Mouse (Mus musculus): ENCODE results near the gene Ap2s1.

DNA sequence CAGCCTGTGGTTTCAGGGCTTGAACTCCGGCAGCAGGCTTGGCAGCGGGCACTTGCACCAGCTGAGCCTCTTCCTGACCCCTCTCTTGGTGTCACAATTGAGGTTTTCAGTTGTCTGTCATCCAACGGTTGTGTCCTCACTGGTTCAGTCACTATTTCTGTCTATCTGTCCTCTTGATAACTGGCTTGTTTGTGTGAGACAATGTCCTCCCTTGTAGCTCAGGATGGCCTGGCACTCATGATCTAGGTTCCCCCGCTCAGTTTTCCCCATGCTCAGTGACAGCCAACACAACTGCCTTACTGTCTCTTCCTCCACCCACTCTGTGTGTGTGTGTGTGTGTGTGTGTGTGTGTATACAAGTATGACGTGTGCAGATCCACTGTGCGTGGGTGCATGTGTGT lies 9.4 kb downstream of the Ap2s1 start:
- no peak for TF ChIP-seq CTCF (IDR thresholded peaks at IDR 0.05; ENCODE audit: borderline replicate concordance, insufficient read depth, low read length)
- no peak for TF ChIP-seq POLR2A (IDR thresholded peaks at IDR 0.05; ENCODE audit: low read depth, low read length)

All from embryonic fibroblast, embryonic 13.5 days (primary cell).